Mouse (Mus musculus) megakaryocyte, embryonic 14.5 days (primary cell): ENCODE results near the gene Gm11563.

Experiments used
- FLI1 ChIP-seq: IDR thresholded peaks from 2 replicates; pipeline ENCODE4 v1.6.1; 2012; ENCODE audit warnings: low read length, inconsistent platforms, mixed read lengths
- GATA1 ChIP-seq: IDR thresholded peaks from 3 replicates; pipeline ENCODE4 v1.6.1; 2012; ENCODE audit warnings: mixed read lengths, low read length, inconsistent platforms, borderline replicate concordance

- TF ChIP-seq GATA1 (no peak), FLI1 (no peak)
Observed at GRCm38 (mm10) chr11:99614796-99615363, 43.9 kb downstream of the Gm11563 start, which contains the start of gene Krtap2-4.
